Mouse (Mus musculus) layer of hippocampus, adult 2 months (tissue): Measurements from ENCODE around the gene Srsf3. TPM values are rescaled to one million over a fixed set of nuclear protein-coding genes. Genes with fewer than 3 reads are reported as not detected.
"Not testable (repeated sequence)": the region's sequence is repeated elsewhere in the genome, so short reads cannot be mapped to it uniquely, and the experiment has no call there.

Experiments used
- DNase-seq, 2 experiments: peaks; one replicate each; pipeline ENCODE4 v3.0.0; 2022; ENCODE audit warnings: low spot score in 2 of 2
- H3K27ac ChIP-seq: fragments of 200-600 bp; 2 replicates; pipeline ENCODE4 v1.8.1; 2022
- H3K4me3 ChIP-seq: fragments of 200-600 bp; 2 replicates; pipeline ENCODE4 v1.8.1; 2022; ENCODE audit warnings: mild to moderate bottlenecking
- CTCF ChIP-seq: fragments of 200-600 bp; conservative IDR thresholded peaks from 2 replicates; pipeline ENCODE4 v1.8.1; 2022; ENCODE audit warnings: antibody characterized with exemption, mild to moderate bottlenecking, moderate library complexity
- total RNA-seq, 2 experiments: library from RNA; stranded (reverse); gene quantifications; 2 replicates each; pipeline ENCODE4 v1.2.3; 2021

The Srsf3 gene
- total RNA-seq, 2 experiments from 2014 or later, result 125 to 130 TPM

DNA sequence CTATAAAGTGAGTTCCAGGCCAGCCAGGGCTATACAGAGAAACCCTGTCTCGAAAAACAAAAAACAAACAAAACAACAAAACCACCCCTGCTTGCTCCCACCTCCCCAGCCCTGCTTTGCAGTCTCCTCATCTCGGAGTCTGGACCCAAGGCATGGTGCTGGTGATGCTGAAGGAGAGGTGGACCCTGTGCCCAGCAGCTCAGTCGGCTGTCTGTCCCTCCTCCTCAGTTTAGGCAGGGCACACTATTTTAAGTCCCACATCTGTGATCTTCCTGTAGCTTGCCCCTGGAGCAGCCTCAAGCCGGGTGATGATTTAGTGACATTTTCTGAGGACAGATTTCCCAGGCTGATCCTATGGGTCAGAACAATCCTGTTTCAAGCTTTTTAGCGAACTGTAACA lies 23.2 kb downstream of the Srsf3 start:
- no peak for DNase-seq
- no peak for TF ChIP-seq CTCF
- Histone ChIP-seq H3K4me3 (no peak overlapping the region), H3K27ac (no peak overlapping the region)

- no peak for DNase-seq
- Histone ChIP-seq H3K27ac (no peak overlapping the region), H3K4me3 (no peak overlapping the region)
- no peak for TF ChIP-seq CTCF
Observed at GRCm38 (mm10) chr17:29056207-29056606, 23.8 kb downstream of the Srsf3 start.

DNA sequence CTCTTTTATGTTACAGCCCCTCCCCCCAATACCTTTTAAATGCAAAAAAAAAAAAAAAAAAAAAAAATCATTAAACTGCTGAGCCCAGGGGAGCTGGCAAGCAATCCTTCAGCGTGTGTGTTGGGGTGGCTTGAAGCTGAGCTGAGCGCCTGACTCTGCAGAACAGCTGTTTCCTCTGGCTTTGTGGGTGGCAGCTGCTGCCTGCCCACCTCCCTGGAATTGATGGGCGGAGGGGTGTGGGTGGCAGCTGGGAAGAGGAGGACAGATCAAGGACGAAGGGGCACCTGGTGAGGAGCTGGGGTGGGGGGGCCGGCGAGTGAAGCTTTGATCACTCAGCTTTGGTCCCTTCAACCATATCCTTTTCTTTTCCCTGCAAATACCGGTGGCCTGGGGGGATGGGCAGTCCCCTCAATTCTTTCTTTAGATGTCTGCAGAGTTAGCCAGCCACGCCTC lies 24.3 kb downstream of the Srsf3 start:
- no peak for TF ChIP-seq CTCF
- no peak overlapping the region for H3K4me3 ChIP-seq
- H3K27ac ChIP-seq, result no peak overlapping the region
- DNase-seq, result no peak

DNA sequence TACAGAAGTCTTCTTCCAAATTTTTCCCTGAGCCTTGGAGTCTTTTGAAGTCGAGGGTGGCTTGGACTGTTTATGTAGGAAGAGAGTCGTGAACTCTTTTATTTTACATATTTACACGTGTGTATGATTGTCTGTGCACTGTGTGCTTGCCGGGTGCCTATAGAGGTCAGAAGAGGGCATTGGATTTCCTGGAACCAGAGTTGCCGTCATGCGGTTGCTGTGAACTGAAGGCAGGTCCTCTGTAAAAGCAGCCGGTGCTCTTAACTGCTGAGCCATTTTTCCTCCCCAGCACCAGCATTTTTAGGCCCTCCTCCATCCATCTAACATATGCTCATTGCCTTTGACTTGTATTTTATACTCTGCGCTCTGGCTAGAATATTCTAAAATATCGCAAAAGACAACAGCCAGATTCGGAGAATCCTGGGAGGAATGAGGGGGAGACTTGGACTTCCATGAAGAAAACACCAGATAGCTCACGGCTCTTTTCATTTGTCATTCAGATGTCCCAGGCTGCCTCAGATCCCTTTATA lies 25.0 kb downstream of the Srsf3 start:
- no peak for DNase-seq
- Histone ChIP-seq H3K27ac (no peak overlapping the region), H3K4me3 (no peak overlapping the region)
- no peak for TF ChIP-seq CTCF

- Histone ChIP-seq H3K27ac (no peak overlapping the region), H3K4me3 (no peak overlapping the region)
- no peak for TF ChIP-seq CTCF
- DNase-seq, result no peak
Observed at GRCm38 (mm10) chr17:29057961-29058360, 25.5 kb downstream of the Srsf3 start.

GRCm38 (mm10) chr17:29058487-29058886 lies 26.1 kb downstream of the Srsf3 start:
- H3K27ac ChIP-seq, result no peak overlapping the region
- H3K4me3 ChIP-seq, result no peak overlapping the region
- no peak for DNase-seq
- no peak for TF ChIP-seq CTCF

DNA sequence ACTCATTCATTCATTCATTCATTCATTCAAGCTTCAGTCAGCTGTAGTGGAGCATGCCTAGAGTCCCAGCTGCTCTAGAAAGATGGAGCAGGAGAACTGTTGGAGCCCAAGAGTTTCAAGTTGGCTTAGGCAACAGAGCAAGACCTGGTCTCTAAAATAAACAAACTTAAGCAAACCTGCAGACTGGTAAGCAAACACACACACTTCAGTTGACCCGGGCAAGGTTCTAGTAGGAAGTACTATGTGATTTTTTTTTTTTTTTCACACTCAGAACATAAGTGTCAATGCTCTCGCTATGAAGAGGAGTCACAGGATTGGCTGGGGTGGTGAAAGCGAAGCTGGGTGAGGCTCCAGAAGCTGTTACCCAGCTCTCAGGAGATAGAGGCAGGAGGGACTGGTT lies 27.2 kb downstream of the Srsf3 start:
- Histone ChIP-seq H3K27ac (no peak overlapping the region), H3K4me3 (no peak overlapping the region)
- DNase-seq, result no peak
- TF ChIP-seq CTCF, result no peak

DNA sequence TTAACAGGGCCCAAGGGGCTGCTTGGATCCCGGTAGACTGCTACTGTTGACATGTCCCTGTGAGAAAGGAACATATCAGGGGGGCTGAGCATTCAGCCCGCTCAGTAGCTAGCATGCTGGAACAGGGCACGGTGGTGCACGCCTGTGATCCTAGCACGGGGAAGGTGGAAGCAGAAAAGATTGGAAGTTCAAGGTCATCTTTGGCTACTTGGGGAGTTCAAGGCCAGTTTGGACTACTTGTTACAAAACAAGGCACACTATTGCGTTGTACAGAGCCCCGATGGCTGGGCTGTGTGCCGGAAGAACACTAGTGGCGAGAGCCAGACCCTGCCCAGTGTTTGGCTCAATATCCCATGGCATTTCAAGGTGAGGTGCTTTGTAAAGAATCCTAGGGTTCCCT lies 28.5 kb downstream of the Srsf3 start:
- H3K4me3 ChIP-seq, result no peak overlapping the region
- H3K27ac ChIP-seq, result no peak overlapping the region
- no peak for DNase-seq
- TF ChIP-seq CTCF, result no peak

- no peak overlapping the region for H3K27ac ChIP-seq
- no peak for DNase-seq
- no peak overlapping the region for H3K4me3 ChIP-seq
- no peak for TF ChIP-seq CTCF
Observed at GRCm38 (mm10) chr17:29062119-29063035, 29.9 kb downstream of the Srsf3 start.

- DNase-seq, result no peak
- TF ChIP-seq CTCF, result no peak
- Histone ChIP-seq H3K4me3 (no peak overlapping the region), H3K27ac (no peak overlapping the region)
Observed at GRCm38 (mm10) chr17:29063121-29063987, 30.9 kb downstream of the Srsf3 start.

GRCm38 (mm10) chr17:29063988-29064285 lies 31.5 kb downstream of the Srsf3 start:
- no peak for DNase-seq
- no peak overlapping the region for H3K4me3 ChIP-seq
- H3K27ac ChIP-seq, result no peak overlapping the region
- TF ChIP-seq CTCF, result no peak

DNA sequence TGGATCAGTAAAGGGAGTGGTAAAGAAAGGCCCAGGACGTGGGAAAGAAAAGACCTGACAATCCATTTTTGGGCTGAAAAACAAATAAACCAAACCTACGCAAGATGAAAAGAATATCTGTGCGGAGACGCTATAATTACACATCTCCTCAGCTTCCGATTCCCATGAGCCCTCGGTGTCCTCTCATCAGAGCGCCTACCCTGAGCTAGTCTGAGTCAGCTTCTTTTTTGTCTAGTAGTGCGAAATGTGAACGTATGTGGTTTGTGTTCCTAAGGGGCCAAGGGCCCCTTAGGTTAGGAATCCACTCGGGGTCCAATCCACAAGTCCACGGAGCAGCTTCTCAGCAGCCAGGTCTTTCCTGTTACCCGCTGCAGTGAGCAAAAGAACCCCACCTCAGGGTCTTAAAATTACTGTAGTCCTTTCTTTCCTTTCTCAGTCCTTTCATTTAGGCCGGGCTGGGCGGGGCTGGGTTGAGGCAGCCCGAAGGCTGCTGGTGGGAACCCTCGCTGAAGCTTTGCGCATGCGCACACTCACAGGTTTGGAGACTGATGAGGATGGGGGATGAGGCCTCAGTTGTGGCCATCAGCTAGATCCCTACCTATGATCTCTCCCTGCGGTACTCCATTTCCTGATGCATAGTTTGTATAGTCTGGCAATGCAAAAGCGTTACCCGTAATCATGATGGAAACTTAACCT lies 33.0 kb downstream of the Srsf3 start:
- no peak for TF ChIP-seq CTCF

DNA sequence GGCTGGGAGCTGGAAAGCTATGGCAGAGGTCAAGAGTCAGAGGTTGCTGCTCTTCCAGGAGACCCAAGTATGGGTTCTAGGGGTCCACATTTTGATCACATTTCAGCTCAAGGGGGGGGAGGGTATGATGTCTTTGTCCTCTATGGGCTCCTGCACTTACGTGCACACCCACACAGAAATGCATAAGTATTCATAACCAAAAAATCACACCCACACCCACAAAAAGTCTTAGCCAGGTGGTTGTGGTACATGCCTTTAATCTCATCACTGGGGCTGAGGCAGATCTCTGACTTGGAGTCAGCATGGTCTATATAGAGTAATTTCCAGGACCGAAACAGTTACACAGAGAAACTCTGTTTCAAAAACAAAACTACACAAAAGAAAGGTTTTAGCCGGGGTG lies 33.5 kb downstream of the Srsf3 start:
- H3K4me3 ChIP-seq, result no peak overlapping the region
- H3K27ac ChIP-seq, result no peak overlapping the region
- no peak for DNase-seq
- no peak for TF ChIP-seq CTCF

More for the DNA sequence above, 33.0 kb downstream of the Srsf3 start:
- Histone ChIP-seq H3K27ac (no peak overlapping the region), H3K4me3 (no peak overlapping the region)
- no peak for DNase-seq

DNA sequence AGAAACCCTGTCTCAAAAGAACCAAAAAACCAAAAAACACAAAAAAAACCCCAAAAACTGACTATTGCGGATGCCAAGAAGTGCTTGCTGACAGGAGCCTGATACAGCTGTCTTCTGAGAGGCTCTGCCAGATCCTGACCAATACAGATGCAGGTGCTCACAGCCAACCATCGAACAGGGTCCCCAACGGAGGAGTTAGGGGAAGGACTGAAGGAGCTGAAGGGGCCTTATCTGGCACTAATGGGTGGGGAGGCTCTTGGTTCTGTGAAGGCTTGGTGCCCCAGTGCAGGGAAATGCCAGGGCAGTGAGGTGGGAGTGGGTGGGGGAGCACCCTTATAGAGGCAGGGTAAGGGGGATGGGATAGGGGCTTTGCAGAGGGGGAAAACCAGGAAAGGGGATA lies 35.0 kb downstream of the Srsf3 start:
- not testable (repeated sequence) for H3K4me3 ChIP-seq, H3K27ac ChIP-seq, DNase-seq
